Mouse (Mus musculus) cortical plate, adult 2 months (tissue): ENCODE measurements at regions not wholly inside any gene's neighbourhood (a gene's known extent, or its start where the extent isn't known, plus 50 kb on each side); places are given as distances from the start of the nearest gene placed in this dataset.
A peak's percentile ranks its signal among the peaks of the same experiment; 100 is the strongest.

ENCODE experiments used
- H3K27ac ChIP-seq: fragments of 200-500 bp; 2 replicates; pipeline ENCODE4 v1.5.1; 2012; ENCODE audit warnings: low read length, control low read depth, inconsistent platforms; ENCODE audit not compliant: insufficient read depth
- H3K4me1 ChIP-seq: fragments of 200-500 bp; 2 replicates; pipeline ENCODE4 v1.6.1; 2011; ENCODE audit warnings: low read length; ENCODE audit not compliant: control insufficient read depth, insufficient read depth
- H3K4me3 ChIP-seq: fragments of 200-500 bp; 2 replicates; pipeline ENCODE4 v1.5.1; 2011; ENCODE audit warnings: mild to moderate bottlenecking, low read length, control low read depth; ENCODE audit not compliant: insufficient read depth
- CTCF ChIP-seq: fragments of 200-500 bp; IDR thresholded peaks from 2 replicates; pipeline ENCODE4 v1.5.1; 2011; ENCODE audit warnings: mild to moderate bottlenecking, control low read depth, low read length; ENCODE audit not compliant: insufficient read depth; ENCODE audit errors: extremely low read depth
- POLR2A ChIP-seq: fragments of 200-500 bp; IDR thresholded peaks from 2 replicates; pipeline ENCODE4 v1.6.1; 2011; ENCODE audit warnings: mild to moderate bottlenecking, low read length, control low read depth; ENCODE audit not compliant: insufficient read depth; ENCODE audit errors: extremely low read depth

DNA sequence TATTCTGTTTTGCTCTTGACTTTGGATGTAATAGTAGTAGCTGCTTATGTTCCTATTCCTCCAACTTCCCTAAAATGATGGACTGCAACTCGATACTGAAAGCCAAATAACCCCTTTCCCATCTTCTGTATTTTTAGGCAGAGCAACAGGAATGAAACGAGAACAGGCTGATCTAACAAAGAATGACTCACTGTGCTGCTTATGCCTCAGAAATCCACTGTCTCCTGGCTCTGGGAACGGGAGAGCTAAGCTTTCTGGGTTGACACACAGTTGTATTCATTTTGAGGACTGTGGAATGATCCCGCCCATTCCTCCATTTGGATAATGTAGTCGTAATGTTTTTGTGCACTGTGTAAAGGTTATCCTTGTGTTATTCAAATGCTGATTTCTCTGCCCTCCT, 82.6 kb upstream of the Mon1b start:
- TF ChIP-seq POLR2A, result no peak
- TF ChIP-seq CTCF, result no peak
- H3K27ac ChIP-seq, result no peak overlapping the region
- no peak overlapping the region for H3K4me3 ChIP-seq
- no peaks in the 10 kb centered on the region for H3K4me1 ChIP-seq

DNA sequence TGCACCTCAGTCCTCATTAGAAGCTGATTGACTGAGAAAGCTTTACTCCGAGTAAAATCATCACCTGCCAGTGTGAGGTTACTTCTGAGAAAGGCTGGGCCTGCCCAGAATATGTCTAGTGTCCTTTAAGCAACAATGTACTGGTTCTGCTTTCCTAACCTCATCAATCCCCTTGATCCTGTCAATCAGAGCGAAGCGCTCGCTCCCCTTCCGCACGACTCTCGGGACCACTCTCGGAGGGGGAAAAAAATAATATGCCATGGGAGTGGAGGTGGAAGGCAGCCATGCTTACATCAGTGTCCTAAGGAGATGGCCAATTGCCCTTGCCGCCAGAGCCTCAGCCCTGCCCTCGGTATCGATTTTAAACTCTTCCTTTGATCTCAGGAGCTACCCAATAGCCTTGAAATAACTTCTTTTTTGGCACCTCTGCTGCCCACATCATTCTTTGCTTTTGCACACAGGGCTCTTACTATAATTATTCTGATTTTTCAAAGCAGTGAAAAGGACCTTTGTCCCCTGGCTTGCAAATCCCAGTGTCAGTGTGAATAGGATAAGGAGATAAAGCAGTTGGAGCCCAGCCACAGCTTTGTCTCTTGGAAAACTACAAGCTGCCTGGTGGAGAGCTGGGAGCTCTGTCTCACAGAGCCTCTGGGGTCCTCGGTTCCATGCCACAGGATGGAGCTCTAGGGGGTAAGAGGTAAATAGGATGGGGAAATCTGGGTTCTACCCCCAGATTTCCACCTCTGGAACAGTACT, 80.5 kb upstream of the Mon1b start:
- TF ChIP-seq POLR2A (no peak), CTCF (no peak)
- H3K27ac ChIP-seq, result no peak overlapping the region
- no peak overlapping the region for H3K4me3 ChIP-seq
- no peaks in the 10 kb centered on the region for H3K4me1 ChIP-seq

DNA sequence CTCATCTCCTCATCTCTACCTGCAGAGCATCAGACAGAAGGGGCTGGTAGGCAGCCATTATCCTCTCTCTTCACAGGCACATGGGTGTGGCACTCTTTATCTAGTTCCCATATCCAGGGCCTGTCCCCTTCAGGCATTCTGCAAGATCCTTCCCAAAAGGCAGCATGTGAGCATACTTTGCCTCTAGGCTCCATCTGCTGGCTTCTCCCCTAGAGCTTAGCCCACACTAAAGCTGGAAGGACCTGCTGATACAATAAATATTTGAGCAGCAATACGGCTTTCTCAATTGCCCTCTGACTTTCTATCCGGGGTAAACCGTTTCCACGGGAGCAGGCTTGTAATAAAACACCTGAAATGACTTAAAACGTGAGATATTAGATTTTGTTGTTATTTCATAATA, 78.4 kb upstream of the Mon1b start:
- H3K27ac ChIP-seq, result no peak overlapping the region
- TF ChIP-seq POLR2A (no peak), CTCF (no peak)
- H3K4me1 ChIP-seq, result no peaks in the 10 kb centered on the region
- H3K4me3 ChIP-seq, result no peak overlapping the region

GRCm38 (mm10) chr8:113581098-113581497, 54.3 kb upstream of the Mon1b start:
- no peak for TF ChIP-seq CTCF
- TF ChIP-seq POLR2A, result no peak
- Histone ChIP-seq H3K27ac (no peak overlapping the region), H3K4me1 (peaks cover 1% of the 10 kb centered on the region; the same call in 1 of the 2 replicates), H3K4me3 (no peak overlapping the region)

GRCm38 (mm10) chr8:113581704-113582103, 53.7 kb upstream of the Mon1b start:
- Histone ChIP-seq H3K27ac (no peak overlapping the region), H3K4me3 (no peak overlapping the region), H3K4me1 (peaks cover 1% of the 10 kb centered on the region; the same call in 1 of the 2 replicates)
- TF ChIP-seq CTCF (no peak), POLR2A (no peak)

- Histone ChIP-seq H3K4me3 (no peak overlapping the region), H3K4me1 (peaks cover 1% of the 10 kb centered on the region; the same call in 1 of the 2 replicates), H3K27ac (no peak overlapping the region)
- peak; percentile 71 for TF ChIP-seq CTCF
- no peak for TF ChIP-seq POLR2A
These were observed 53.0 kb upstream of the Mon1b start for GRCm38 (mm10) chr8:113582180-113582975.

- no peak overlapping the region for H3K4me3 ChIP-seq
- TF ChIP-seq POLR2A, result no peak
- no peak for TF ChIP-seq CTCF
- H3K27ac ChIP-seq, result no peak overlapping the region
- peaks cover under 1% of the 10 kb centered on the region; the same call in 1 of the 2 replicates for H3K4me1 ChIP-seq
These were observed 51.6 kb upstream of the Mon1b start for GRCm38 (mm10) chr8:113583801-113584200.
